Mouse (Mus musculus): ENCODE results near the gene Foxp1.

- TF ChIP-seq CTCF (IDR thresholded peaks at IDR 0.05 in 2 of 3, conservative IDR thresholded peaks at IDR 0.05 in 1 of 3; ENCODE audit: control insufficient read depth in 1 of 3, insufficient read depth in 1 of 3, low read depth in 2 of 3, low read length in 3 of 3, poor library complexity in 1 of 3, severe bottlenecking in 1 of 3) (peak; percentile 39 to 84 (median 51)), ZNF384 (IDR thresholded peaks at IDR 0.05; ENCODE audit: low read depth, low read length) (no peak), POLR2A (IDR thresholded peaks at IDR 0.05; ENCODE audit: control insufficient read depth in 1 of 2, insufficient read depth in 1 of 2, low read depth in 1 of 2, low read length in 2 of 2, poor library complexity in 1 of 2) (no peak), GATA1 (IDR thresholded peaks at IDR 0.05; ENCODE audit: low read depth, low read length) (no peak), MAFK (IDR thresholded peaks at IDR 0.05; ENCODE audit: borderline replicate concordance, low read depth, low read length) (no peak)
Observed at GRCm38 (mm10) chr6:99527457-99528105, 5.1 kb upstream of the Foxp1 start.

Data from MEL (cell line).